Mouse (Mus musculus) spleen, adult 12 weeks (tissue): ENCODE measurements around the gene Stac.

Experiments used
- DNase-seq: peaks from one replicate; pipeline ENCODE4 v3.0.0; 2022; ENCODE audit warnings: low spot score

Stac gene

DNA sequence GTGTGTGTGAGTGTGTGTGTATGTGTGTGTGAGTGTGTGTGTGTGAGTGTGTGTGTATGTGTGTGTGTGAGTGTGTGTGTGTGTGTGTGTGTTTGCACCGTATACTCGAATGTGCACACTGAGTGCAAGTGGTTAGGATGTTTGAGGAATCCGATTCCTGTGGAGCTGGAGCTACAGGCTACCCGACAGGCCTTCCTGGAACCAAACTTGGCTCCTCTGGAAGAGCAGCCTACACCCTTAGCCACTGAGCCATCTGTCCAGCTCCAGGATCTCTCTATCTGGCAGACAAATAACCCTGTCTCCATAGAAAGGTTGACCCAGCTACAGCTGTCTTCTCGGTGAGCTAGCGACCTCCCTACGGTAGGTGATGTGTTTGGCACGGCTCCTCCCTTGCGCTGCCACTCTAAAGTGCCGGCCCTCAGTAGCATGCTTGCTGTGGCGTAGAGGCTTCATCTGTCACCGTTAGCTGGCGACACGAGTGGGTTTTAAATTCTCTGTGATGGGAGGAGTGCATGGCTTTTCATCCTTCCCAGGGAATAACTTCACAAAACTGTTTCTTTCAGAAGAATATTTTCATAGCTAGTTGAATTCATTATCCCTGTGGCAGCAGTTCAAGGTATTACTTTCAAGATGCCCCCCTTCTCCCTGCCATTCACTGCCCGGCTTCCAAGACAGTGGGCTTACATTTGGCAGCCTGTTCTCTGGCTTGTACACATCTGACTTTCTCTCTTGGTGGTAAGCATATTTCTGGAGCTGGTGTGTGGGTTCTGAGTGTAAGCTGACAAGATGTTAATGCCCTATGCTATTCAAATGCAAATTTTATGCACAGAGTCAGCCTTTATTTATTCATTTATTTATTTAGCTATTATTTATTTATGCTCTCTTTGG lies 175.3 kb downstream of the Stac start:
- DNase-seq, result no peak
